Mouse (Mus musculus) spleen, postnatal 14 days (tissue): ENCODE results near the gene Rab3c.

Experiments
- DNase-seq, 2 experiments: peaks; one replicate each; pipeline ENCODE4 v3.0.0; 2021 to 2022; ENCODE audit warnings: low spot score in 2 of 2

The Rab3c gene

GRCm38 (mm10) chr13:110093720-110094685 is 186.8 kb downstream of the Rab3c start:
- no peak for DNase-seq

GRCm38 (mm10) chr13:110083961-110084360 is 196.8 kb downstream of the Rab3c start:
- DNase-seq: no peak

- no peak for DNase-seq
Observed at GRCm38 (mm10) chr13:110081174-110081573, 199.6 kb downstream of the Rab3c start.

- no peak for DNase-seq
Observed at GRCm38 (mm10) chr13:110075587-110075986, 205.2 kb downstream of the Rab3c start.

GRCm38 (mm10) chr13:110074180-110074579 is 206.6 kb downstream of the Rab3c start:
- DNase-seq: no peak

GRCm38 (mm10) chr13:110067149-110067548 is 213.6 kb downstream of the Rab3c start:
- DNase-seq: no peak

- DNase-seq: no peak
Observed at GRCm38 (mm10) chr13:110066674-110067073, 214.1 kb downstream of the Rab3c start.

GRCm38 (mm10) chr13:110062835-110063411 is 217.9 kb downstream of the Rab3c start:
- DNase-seq: peak in 1 of 2 experiments; percentile 17

GRCm38 (mm10) chr13:110062288-110062687 is 218.5 kb downstream of the Rab3c start:
- DNase-seq: no peak

GRCm38 (mm10) chr13:110054538-110054937 is 226.3 kb downstream of the Rab3c start:
- no peak for DNase-seq

GRCm38 (mm10) chr13:110048767-110049434 is 231.9 kb downstream of the Rab3c start:
- DNase-seq: no peak

- no peak for DNase-seq
Observed at GRCm38 (mm10) chr13:110044418-110044817, 236.4 kb downstream of the Rab3c start.

- DNase-seq: no peak
Observed at GRCm38 (mm10) chr13:110039779-110040498, 240.9 kb downstream of the Rab3c start.

- no peak for DNase-seq
Observed at GRCm38 (mm10) chr13:110039170-110039569, 241.6 kb downstream of the Rab3c start.

GRCm38 (mm10) chr13:110038521-110038920 is 242.3 kb downstream of the Rab3c start:
- DNase-seq: no peak

GRCm38 (mm10) chr13:110034885-110035284 is 245.9 kb downstream of the Rab3c start:
- DNase-seq: no peak

- no peak for DNase-seq
Observed at GRCm38 (mm10) chr13:110034041-110034440, 246.8 kb downstream of the Rab3c start.

GRCm38 (mm10) chr13:110031886-110032285 is 248.9 kb downstream of the Rab3c start:
- no peak for DNase-seq

GRCm38 (mm10) chr13:110031061-110031460 is 249.7 kb downstream of the Rab3c start:
- DNase-seq: no peak

- no peak for DNase-seq
Observed at GRCm38 (mm10) chr13:110024381-110025161, 256.2 kb downstream of the Rab3c start.

GRCm38 (mm10) chr13:110023031-110023430 is 257.8 kb downstream of the Rab3c start:
- no peak for DNase-seq
